7 mouse cellular contexts compared by ENCODE assay signal in the genomic region with DNA sequence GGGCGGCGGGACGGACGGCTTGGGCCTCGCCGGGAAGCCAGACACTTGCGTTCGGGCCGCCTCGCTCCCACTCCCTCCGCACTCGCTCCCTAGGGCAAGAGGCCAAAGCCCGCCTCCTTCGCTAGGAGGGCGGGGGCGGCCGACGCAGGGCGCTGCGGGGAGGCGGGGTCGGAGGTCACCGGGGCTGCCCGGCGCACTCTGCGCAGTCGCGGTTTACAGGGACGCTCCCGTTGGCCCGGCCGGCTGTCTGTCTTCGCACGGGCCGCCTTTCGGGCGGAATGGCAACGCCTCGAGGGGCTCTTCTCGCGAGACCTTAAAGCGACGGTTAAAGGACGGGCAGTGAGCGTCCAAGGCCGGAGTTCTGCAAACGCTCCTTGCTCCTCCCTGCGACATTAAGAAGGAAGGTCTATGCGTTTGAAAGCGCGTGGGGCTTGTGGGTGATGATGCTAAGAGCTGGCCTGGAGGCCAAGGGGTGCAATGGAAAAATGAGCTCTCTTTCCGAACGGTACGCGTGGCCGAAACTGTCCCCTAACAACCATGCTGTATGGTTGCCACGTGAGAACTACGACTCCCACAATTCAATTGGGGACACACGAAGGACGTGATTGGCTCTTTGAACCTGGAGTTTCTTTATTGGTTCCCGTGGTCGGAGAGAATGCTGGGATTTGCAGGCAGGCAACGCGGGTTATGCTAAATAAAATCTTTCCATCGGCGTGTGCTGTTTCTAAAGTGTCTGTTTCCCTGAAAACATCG. TPM values are rescaled to one million over a fixed set of nuclear protein-coding genes. Genes with fewer than 3 reads are reported as not detected.
DNase-seq lines count a peak whose midpoint lies in the region; ATAC-seq lines count a peak whose summit lies in the region.

A gene (minus strand): TSS at position 87 of the 753 bp plus-strand sequence.

- ATAC-seq in intestine, embryonic 15.5 days: peak; percentile 98

- peaks cover 8% of the 10 kb centered on the region; the same call in 1 of the 2 replicates for H3K4me1 ChIP-seq in intestine, embryonic 15.5 days (replicated peaks)
- H3K4me1 ChIP-seq in midbrain, embryonic 10.5 days: peaks cover 24% of the 10 kb centered on the region

- no peaks in the 10 kb centered on the region for H3K27me3 ChIP-seq in intestine, embryonic 15.5 days (replicated peaks)
- no peaks in the 10 kb centered on the region for H3K27me3 ChIP-seq in midbrain, embryonic 10.5 days (ENCODE audit: low read depth, poor library complexity, severe bottlenecking)

- no peaks in the 10 kb centered on the region for H3K9me3 ChIP-seq in intestine, embryonic 15.5 days
- H3K9me3 ChIP-seq in midbrain, embryonic 10.5 days (replicated peaks): no peaks in the 10 kb centered on the region

- DNase-seq in adrenal gland, adult 2 months: peak; percentile 100
- DNase-seq in embryo, embryonic 11.5 days (ENCODE audit: low read depth, low spot score): peak; percentile 97
- DNase-seq in gastrocnemius, postnatal 36 days: peak; percentile 99
- DNase-seq in left cerebral cortex, postnatal 25 days (ENCODE audit: low spot score in 2 of 2): peak; percentile 99
- DNase-seq in midbrain, embryonic 10.5 days (ENCODE audit: low spot score): peak; percentile 98
- DNase-seq in right cerebral cortex, postnatal 4 days: peak; percentile 99

- under 1% methylated on average over 67 of the region's 67 CpGs for WGBS in intestine, embryonic 15.5 days
- under 1% methylated on average over 67 of the region's 67 CpGs for WGBS in midbrain, embryonic 10.5 days

- intact Hi-C loops in gastrocnemius, postnatal 36 days (cut with DNase I): no loop called here
- intact Hi-C loops in left cerebral cortex, postnatal 25 days (cut with DNase I): loop anchor here (5.0 kb wide), 2 partner anchors 373 to 392 kb away; no protein-coding TSS in a partner anchor

- peak within 1 kb of the TSS; percentile 98 for H3K27ac ChIP-seq in intestine, embryonic 15.5 days
- H3K27ac ChIP-seq in midbrain, embryonic 10.5 days (replicated peaks): peak within 1 kb of the TSS; percentile 98

- peak within 1 kb of the TSS; percentile 99 for H3K4me3 ChIP-seq in intestine, embryonic 15.5 days (replicated peaks)
- peak within 1 kb of the TSS; percentile 95 for H3K4me3 ChIP-seq in midbrain, embryonic 10.5 days

- H3K9ac ChIP-seq in intestine, embryonic 15.5 days: peak within 1 kb of the TSS; percentile 99

- H3K36me3 ChIP-seq in intestine, embryonic 15.5 days: no peaks in the 10 kb centered on the region
- H3K36me3 ChIP-seq in midbrain, embryonic 10.5 days: peaks cover 22% of the 10 kb centered on the region

- peak within 1 kb of the TSS; percentile 67 for H3K4me2 ChIP-seq in intestine, embryonic 15.5 days (replicated peaks)

RNA-seq across cellular contexts. Expression of the gene that starts here (rescaled TPM):
- total RNA-seq in adrenal gland, adult 2 months (2021): 10 to 100 TPM; 79.5 to 84.2 TPM
- polyA plus RNA-seq in adrenal gland, adult 2 months (2012; rRNA removed): 9.3 and 18.5 TPM in 2 replicates
- 10 to 100 TPM; 13.8 to 17.9 TPM for total RNA-seq in gastrocnemius, postnatal 36 days (2021)
- polyA plus RNA-seq in intestine, embryonic 15.5 days (2015; fragmentation: Nextera tagmentation; extraction: Ambion mirVana): 43.6 and 47.0 TPM in 2 replicates
- 100 to 1,000 TPM; 146 to 151 TPM for total RNA-seq in left cerebral cortex, postnatal 25 days (2021)
- polyA plus RNA-seq in midbrain, embryonic 10.5 days (2016; fragmentation: Nextera tagmentation; extraction: Ambion mirVana): 92.6 and 93.3 TPM in 2 replicates

Comparison
In these comparisons a context has a peak if more than half of its experiments do, and no peak if none do; other contexts are left out.
1. Peak in every context shown above with its lines: DNase-seq, ATAC-seq, H3K4me3 ChIP-seq and H3K27ac ChIP-seq.
2. RNA of the gene that starts here (total RNA-seq): 146 to 151 TPM in left cerebral cortex, postnatal 25 days and 79.5 to 84.2 TPM in adrenal gland, adult 2 months; 13.8 to 17.9 TPM in gastrocnemius, postnatal 36 days; every median in the first group is over 4 times any median in the second.